Mouse (Mus musculus): ENCODE measurements at regions not wholly inside any gene's neighbourhood (a gene's known extent, or its start where the extent isn't known, plus 50 kb on each side); places are given as distances from the start of the nearest gene placed in this dataset.

GRCm38 (mm10) chr3:61255232-61255631 lies 106.2 kb upstream of the Rap2b start:
- DNase-seq (ENCODE audit: low spot score in 2 of 2), result no peak

DNA sequence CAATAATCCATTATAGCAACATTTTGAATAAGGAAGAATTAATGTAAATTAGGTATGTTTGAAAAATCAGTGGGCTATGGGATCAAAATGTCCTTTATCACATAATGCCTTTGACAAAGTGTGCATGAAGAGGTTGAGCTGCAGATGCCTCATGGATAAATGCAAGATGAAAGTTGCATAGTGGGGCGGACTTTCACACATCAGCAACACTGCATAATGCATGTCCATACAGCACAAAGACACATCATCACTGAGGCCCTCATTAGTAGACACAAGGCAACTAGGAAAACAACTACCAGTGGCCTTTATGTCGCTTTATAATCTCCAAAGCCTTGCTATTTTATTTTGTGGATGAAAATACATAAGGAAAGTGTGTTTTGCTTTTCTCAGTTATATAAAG lies 105.8 kb upstream of the Rap2b start:
- no peak for DNase-seq (ENCODE audit: low spot score in 2 of 2)

GRCm38 (mm10) chr3:61268453-61269335 lies 92.7 kb upstream of the Rap2b start:
- peak; percentile 83 for DNase-seq (ENCODE audit: low spot score in 2 of 2)

DNA sequence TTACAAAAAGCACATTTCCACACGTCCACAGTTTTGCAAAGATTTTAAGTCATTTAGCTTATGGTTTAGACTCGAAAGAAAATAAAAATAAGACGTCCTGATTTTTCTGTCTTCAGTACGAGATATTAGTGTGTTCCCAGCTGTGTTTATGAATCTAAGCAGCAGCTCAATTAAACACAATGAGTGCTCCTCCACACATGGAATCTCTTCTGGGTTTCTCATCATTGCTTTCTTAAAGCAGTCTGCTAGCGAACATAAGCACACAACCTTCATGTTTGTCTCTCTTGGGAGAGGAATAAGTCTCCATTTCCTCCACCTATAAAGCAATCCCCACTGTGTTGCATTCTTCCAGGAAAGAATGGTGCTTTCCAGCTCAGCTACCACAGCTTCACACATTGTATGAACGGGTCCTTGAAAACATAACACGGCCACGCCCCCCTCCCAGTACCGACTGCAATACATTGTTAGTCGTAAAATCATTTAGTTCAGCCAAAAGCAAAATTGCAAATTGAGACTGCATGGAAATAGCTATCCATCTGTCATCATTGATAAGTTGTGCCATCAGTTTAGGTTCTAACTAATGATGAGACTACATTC lies 75.4 kb upstream of the Rap2b start:
- peak in 1 of 2 experiments; percentile 10 for DNase-seq (ENCODE audit: low spot score in 2 of 2)

GRCm38 (mm10) chr3:61288195-61288594 lies 73.2 kb upstream of the Rap2b start:
- DNase-seq (ENCODE audit: low spot score in 2 of 2), result no peak

- no peak for DNase-seq (ENCODE audit: low spot score in 2 of 2)
These were observed 66.6 kb upstream of the Rap2b start for GRCm38 (mm10) chr3:61294855-61295254.

DNA sequence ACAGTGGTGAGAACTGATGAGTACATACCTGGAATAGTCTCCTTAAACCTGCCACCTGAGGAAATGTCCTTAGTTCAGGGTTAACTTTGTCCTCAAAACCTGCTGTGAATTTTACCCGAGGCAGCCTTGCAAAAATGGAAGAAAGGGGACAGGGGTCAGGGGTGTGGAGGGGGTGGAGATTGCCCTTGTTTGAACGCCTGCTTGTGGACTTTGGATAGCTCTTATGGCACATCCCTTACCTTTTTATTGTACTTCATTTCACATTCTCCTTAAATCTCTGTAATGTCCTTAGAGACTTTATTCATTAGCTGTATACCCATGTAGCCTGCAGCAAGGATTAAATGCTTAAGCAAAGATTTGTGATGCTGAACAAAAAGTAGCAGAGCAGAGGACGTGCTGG lies 64.1 kb upstream of the Rap2b start:
- no peak for DNase-seq (ENCODE audit: low spot score in 2 of 2)

DNA sequence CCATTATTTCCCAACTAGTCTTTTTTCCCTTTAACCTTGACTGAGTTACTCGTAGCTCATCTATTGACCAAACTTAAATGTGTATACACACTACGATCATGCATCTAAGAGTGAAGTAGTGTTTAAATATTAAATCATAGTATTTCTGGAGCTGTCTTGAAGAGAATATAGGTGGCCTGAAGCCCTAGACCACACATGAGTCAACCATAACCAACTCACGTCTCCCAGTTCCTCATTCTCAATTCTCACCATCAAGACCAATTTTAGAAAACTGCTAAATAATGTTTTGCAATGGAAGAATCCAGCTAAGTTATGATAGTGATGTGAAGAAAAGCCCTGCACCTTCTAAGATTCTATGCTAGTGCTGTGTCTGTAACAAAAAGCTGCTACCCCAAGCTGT lies 59.2 kb upstream of the Rap2b start:
- DNase-seq (ENCODE audit: low spot score in 2 of 2), result no peak

GRCm38 (mm10) chr3:61303485-61303884 lies 58.0 kb upstream of the Rap2b start:
- DNase-seq (ENCODE audit: low spot score in 2 of 2), result peak; percentile 9 to 10

DNA sequence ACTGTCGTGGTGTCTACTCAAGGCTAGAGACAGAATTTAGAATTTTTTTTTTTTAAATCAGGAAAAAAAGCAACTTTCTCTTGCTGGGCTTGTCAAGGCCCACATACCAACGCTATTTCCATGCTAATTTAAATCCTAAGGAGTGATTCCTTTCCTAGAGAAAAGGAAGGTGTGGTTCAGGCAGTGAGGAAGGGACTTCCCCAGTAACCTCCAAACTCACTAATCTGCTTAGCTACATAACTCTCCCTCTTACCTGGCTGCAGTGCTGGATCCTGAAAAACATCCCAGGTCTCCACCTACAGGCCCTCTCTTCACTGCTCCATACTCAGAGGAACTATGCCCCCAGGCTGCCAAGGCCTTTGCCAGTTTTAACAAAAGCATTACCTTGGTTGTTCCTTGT lies 55.1 kb upstream of the Rap2b start:
- DNase-seq (ENCODE audit: low spot score in 2 of 2), result no peak

DNA sequence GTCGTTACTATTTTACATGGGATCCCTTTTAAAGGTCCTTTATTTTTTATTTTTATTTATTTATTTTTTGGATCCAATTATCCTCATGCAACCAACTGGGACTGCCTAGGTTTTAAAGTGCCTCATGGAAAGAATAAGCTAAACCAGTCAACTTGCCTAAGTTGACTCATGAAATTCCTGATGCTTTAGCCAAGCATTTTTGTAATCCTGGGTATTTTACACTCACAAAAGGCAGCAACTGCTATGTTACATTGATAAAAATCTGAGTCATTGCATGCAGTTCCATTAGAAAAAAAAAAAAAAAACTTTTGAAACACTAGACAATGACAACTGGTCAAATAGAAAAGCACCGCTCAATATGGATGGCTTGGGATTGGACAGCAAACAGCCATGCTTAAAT lies 52.7 kb upstream of the Rap2b start:
- DNase-seq (ENCODE audit: low spot score in 2 of 2), result no peak

GRCm38 (mm10) chr3:61309197-61309596 lies 52.2 kb upstream of the Rap2b start:
- DNase-seq (ENCODE audit: low spot score in 2 of 2), result no peak
